Mouse (Mus musculus): Measurements from ENCODE around the gene Zfp385a.
A peak's percentile ranks its signal among the peaks of the same experiment; 100 is the strongest.

The Zfp385a gene

GRCm38 (mm10) chr15:103363809-103364208 is 23.9 kb upstream of the Zfp385a start:
- no peak for DNase-seq (ENCODE audit: low spot score in 2 of 2)

- no peak for DNase-seq (ENCODE audit: low spot score in 2 of 2)
These were observed 23.1 kb upstream of the Zfp385a start for GRCm38 (mm10) chr15:103362950-103363349.

GRCm38 (mm10) chr15:103362333-103362732 is 22.4 kb upstream of the Zfp385a start:
- no peak for DNase-seq (ENCODE audit: low spot score in 2 of 2)

GRCm38 (mm10) chr15:103361269-103361668 is 21.4 kb upstream of the Zfp385a start:
- no peak for DNase-seq (ENCODE audit: low spot score in 2 of 2)

- peak in 1 of 2 experiments; percentile 55 for DNase-seq (ENCODE audit: low spot score in 2 of 2)
These were observed 20.1 kb upstream of the Zfp385a start for GRCm38 (mm10) chr15:103359869-103360602.

GRCm38 (mm10) chr15:103359122-103359510 is 19.2 kb upstream of the Zfp385a start:
- DNase-seq (ENCODE audit: low spot score in 2 of 2) = no peak

DNA sequence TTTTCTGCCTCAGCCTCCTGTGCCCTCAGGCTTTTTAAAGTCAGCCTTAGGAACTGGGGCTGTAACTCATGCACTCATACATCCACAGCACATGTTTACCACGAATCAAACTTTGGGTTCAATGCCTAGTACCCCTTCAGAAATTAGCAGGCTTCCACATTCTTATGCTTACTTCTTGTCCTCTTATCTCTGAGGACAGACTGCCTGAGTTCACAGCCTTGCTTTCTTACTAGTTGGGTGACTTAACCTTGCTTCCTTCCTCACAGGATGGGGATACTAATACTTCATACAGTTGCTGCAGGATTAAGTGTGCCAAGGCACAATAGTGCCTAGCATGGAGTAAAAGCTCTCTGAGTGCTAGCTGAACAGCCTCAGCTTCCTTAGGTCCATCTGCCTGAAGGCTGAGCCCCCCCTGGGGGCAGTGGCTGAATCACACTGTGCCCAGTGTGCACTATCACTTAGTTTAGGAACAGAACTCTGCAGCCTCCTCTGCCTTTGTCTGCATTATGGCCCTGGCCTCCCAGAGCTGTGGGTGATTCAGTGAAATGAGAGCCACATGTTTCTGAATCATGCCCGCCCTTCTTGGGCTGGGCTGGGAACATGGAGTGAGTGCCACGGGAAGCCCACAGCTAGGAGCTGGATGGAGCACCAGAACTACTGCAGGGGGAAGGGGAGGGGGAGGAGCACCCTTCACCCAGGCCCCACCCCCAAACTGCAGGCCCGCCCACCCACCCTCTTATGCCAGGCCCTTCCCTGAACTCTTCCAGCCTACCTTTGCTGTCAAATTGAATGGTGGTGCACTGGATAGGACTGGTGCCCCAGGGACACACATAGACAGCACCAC is 18.6 kb upstream of the Zfp385a start:
- DNase-seq (ENCODE audit: low spot score in 2 of 2) = no peak

- no peak for DNase-seq (ENCODE audit: low spot score in 2 of 2)
These were observed 17.9 kb upstream of the Zfp385a start for GRCm38 (mm10) chr15:103357817-103358216.

DNA sequence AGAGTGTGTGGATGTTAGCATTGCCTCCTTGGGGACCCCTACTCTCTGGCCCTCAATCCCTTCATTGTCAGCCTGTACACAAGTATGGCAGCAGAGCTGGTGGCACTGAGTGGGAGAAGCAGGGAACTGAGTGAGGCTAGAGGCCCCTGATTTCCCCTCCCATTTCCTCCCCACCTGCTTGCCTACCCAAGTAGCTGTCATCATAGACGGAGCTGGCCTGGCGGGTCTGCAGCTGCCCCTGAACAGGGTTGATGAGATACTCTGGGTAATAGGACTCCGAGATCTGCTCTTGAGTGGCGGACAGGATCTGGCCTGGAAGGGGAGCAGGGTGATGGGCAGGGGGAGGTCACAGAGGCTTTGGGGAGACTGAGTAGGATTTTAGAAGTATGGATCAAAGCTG is 16.2 kb upstream of the Zfp385a start:
- no peak for DNase-seq (ENCODE audit: low spot score in 2 of 2)

- DNase-seq (ENCODE audit: low spot score in 2 of 2) = no peak
These were observed 15.5 kb upstream of the Zfp385a start for GRCm38 (mm10) chr15:103355420-103355819.

DNA sequence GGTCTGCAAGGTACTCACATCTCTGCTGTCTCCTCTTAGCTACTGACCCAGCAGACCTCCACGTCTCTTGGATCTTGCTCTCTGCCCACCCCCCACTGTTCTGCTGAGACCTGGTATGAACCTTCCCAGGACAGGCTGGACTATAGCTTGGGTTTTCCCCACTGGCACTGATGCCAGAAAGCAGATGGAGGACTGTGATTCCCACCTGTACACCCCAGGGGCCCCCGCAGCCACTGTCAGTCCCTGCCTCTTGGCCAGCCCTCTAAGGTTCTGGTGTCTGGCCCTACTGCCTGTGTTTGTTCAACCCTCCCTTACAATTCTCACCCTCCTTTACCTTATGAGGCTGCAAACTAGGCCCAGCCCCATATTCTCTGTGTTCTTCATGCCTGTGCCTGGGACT is 14.8 kb upstream of the Zfp385a start:
- DNase-seq (ENCODE audit: low spot score in 2 of 2) = no peak

GRCm38 (mm10) chr15:103353511-103354256 is 13.8 kb upstream of the Zfp385a start:
- DNase-seq (ENCODE audit: low spot score in 2 of 2) = no peak

DNA sequence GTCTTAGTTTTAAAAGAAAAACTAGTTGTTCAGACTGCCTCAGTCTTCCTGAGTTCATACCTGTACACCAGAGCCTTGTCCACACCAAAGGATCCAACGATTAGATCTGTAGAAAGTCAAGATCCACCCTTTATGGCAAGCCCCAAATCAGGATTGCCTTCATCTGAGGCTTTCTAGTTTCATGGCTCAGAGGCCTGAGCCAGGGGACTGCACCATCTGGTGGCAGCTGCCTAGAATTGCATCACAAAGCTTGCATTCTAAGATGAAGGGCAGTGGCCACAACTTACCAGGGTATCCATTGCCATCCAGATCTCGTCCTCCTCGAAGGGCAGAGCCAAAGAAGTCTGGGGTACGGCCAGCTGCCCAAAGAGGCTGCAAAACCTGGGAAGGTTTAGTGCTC is 13.0 kb upstream of the Zfp385a start:
- no peak for DNase-seq (ENCODE audit: low spot score in 2 of 2)

GRCm38 (mm10) chr15:103347275-103347684 is 7.4 kb upstream of the Zfp385a start:
- DNase-seq (ENCODE audit: low spot score in 2 of 2) = peak in 1 of 2 experiments; percentile 60

DNA sequence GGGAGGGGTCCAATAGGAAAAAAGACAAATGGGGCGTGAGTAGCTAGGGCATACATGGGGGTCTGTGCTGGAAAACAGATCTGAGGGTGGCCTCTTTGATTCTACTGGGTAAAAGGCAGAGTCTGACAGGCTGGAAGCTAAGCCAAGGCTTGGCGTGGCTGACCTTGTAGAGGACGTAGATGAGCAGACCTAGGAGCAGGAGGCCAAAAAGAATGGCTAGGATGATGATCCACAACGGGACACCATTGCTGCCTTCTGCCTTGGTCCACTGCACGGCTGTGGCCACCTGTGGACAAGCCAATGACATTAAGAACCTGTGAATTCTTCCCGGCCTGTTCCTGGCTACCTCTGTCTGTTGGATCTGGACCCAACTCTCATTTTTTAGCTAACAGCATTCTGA is 5.9 kb upstream of the Zfp385a start:
- DNase-seq (ENCODE audit: low spot score in 2 of 2) = no peak

DNA sequence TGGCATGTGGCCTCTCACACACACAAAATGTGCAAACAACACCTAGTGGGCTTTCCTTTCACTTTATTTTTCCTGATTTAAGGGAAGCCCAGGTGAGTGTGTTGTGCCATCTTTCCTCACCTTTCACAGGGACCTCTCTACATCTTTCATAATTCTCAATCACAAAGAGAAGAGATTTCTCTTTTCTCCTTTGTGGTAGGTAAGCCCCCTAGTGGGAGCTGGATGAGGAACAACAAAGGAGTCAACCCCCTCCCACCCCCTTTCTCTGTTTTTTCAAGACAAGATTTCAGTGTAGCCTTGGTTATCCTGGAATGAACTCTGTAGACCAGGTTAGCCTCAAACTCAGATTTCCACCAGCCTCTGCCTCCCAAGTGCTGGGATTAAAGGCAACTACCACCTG is 3.7 kb upstream of the Zfp385a start:
- DNase-seq (ENCODE audit: low spot score in 2 of 2) = no peak

DNA sequence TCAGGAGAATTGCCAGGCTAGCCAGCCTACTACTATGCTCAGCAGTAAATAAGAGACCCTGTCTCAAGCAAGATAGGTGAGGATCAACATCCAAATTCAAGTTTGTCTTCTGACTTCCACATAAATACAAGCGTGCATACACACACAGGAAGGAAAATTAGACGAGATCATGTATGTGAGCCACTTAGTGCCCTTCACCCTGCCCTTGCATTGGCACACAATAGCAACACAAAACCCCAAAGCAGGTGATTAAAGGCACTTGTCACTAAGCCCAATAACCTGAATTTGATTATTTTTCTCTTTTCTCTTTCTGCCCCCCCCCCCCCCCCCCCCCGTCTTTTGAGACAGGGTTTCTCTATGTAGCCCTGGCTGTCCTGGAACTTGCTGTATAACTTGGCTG is 3.1 kb upstream of the Zfp385a start:
- DNase-seq (ENCODE audit: low spot score in 2 of 2) = no peak

- DNase-seq (ENCODE audit: low spot score in 2 of 2) = peak; percentile 61 to 67
These were observed 2.5 kb upstream of the Zfp385a start for GRCm38 (mm10) chr15:103342415-103342814.

- DNase-seq (ENCODE audit: low spot score in 2 of 2) = no peak
These were observed 1.7 kb upstream of the Zfp385a start for GRCm38 (mm10) chr15:103341547-103341946.

GRCm38 (mm10) chr15:103340786-103341185 is 893 bp upstream of the Zfp385a start:
- DNase-seq (ENCODE audit: low spot score in 2 of 2) = no peak

DNA sequence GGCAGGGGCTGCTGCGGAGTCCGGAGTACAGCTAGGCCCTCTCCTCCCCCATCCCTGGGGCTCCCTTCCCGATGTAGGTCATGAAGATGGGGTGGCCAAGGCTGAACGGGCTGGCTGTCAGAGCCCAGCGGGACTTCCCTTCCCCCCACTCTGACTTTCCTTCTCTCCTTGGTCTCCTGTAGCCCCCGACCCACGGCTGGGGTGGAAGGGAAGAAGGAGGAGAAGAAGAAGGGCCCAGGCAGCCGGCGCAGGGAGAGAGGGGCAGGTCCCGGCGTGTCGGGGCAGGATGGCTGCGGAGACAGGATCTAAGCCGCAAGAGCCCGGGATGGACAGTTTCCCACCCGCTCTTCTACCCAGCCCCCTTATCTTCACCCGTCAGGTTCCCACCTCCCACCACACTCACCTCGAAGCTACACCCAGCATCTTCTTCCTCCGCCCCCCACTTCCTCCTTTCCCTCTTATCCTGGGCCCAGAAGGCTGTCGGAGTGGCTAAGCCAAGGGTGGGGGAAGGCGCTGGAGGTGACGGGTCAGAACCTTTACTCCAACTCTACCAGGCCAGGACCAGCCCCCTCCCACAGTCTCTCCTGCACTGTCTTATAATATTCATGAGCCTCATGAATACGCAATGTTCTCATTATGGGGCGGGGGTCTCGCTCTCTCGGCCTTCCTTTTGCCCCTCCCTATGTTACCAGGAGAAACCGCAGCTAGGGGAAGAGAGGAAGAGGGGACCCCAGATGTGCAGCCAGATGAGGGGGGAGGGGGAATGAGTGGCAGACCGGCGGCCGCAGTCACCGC is 530 bp downstream of the Zfp385a start:
- DNase-seq (ENCODE audit: low spot score in 2 of 2) = no peak

GRCm38 (mm10) chr15:103338829-103339165 is 1.1 kb downstream of the Zfp385a start:
- no peak for DNase-seq (ENCODE audit: low spot score in 2 of 2)

Measured in urinary bladder, postnatal 36 days (tissue).